Mouse (Mus musculus) kidney, embryonic 16.5 days (tissue): ENCODE data around the gene Akt1s1. TPM values are rescaled to one million over a fixed set of nuclear protein-coding genes. Genes with fewer than 3 reads are reported as not detected.

ENCODE experiments used
- ATAC-seq: fragments of 200-750 bp; cut with Nextera tagmentation; 2 replicates; pipeline ENCODE4 v1.8.0; 2017; ENCODE audit warnings: moderate TSS enrichment; ENCODE audit not compliant: low FRiP score, low TSS enrichment
- H3K27ac ChIP-seq: fragments of 300-500 bp; sonication (generic); 2 replicates; pipeline ENCODE4 v1.5.1; 2014; ENCODE audit warnings: low read length
- H3K27me3 ChIP-seq: fragments of 300-500 bp; sonication (generic); 2 replicates; pipeline ENCODE4 v1.6.1; 2014; ENCODE audit warnings: low read length, control low read depth, mixed read lengths; ENCODE audit not compliant: insufficient read depth
- H3K36me3 ChIP-seq: fragments of 300-500 bp; sonication (generic); 2 replicates; pipeline ENCODE4 v1.6.1; 2014; ENCODE audit warnings: low read length, control low read depth, mixed read lengths; ENCODE audit not compliant: insufficient read depth
- H3K4me1 ChIP-seq: fragments of 300-500 bp; sonication (generic); 2 replicates; pipeline ENCODE4 v1.6.1; 2014; ENCODE audit warnings: low read length, control low read depth, mixed read lengths; ENCODE audit not compliant: insufficient read depth
- H3K4me2 ChIP-seq: fragments of 300-500 bp; sonication (generic); replicated peaks from 2 replicates; pipeline ENCODE4 v1.6.1; 2014; ENCODE audit warnings: low read depth, low read length
- H3K4me3 ChIP-seq: fragments of 300-500 bp; sonication (generic); 2 replicates; pipeline ENCODE4 v1.5.1; 2014; ENCODE audit warnings: mild to moderate bottlenecking, low read length
- H3K9ac ChIP-seq: fragments of 300-500 bp; sonication (generic); replicated peaks from 2 replicates; pipeline ENCODE4 v1.6.1; 2014; ENCODE audit warnings: low read length
- H3K9me3 ChIP-seq: fragments of 300-500 bp; sonication (generic); 2 replicates; pipeline ENCODE4 v1.6.1; 2016; ENCODE audit warnings: low read length, control low read depth
- WGBS: fragments of 180-500 bp; shearing (Covaris S2); extraction: QIAGEN DNeasy Blood & Tissue Kit; methylation state at CpG from one replicate; pipeline ENCODE4 v1.1.7; 2014; 5-methylcytosine and 5-hydroxymethylcytosine counted together
- polyA plus RNA-seq: library from polyadenylated mRNA; unstranded; fragments of >200 nt; fragmentation: Nextera tagmentation; extraction: Ambion mirVana; gene quantifications from 2 replicates; pipeline ENCODE4 v1.2.1, GENCODE M21; 2015

Gene Akt1s1
- polyA plus RNA-seq, 1 experiment from 2014 or later = 126 TPM

DNA sequence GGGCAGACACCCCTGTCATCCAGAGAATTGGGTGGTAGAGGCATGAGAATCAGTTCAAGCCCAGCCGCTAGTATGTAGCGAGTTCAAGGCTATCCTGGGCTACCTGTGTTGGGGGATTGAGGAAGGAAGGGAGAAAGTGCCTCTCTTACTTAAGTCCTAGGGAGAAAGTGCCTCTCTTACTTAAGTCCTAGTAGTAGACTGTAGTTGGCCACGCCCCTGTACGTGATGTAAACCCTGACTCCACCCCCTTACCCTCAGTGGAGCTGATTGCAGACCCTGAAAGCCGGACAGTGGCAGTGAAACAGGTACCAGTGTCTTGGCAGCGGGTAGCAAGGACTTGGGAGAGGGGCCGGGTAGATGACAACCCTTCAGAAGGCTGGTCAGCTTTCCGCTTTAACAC, 9.1 kb downstream of the Akt1s1 start:
- WGBS = 25% methylated on average over 8 of the region's 8 CpGs
- peak overlapping the region; percentile 90 for H3K9ac ChIP-seq
- H3K9me3 ChIP-seq = no peaks in the 10 kb centered on the region

DNA sequence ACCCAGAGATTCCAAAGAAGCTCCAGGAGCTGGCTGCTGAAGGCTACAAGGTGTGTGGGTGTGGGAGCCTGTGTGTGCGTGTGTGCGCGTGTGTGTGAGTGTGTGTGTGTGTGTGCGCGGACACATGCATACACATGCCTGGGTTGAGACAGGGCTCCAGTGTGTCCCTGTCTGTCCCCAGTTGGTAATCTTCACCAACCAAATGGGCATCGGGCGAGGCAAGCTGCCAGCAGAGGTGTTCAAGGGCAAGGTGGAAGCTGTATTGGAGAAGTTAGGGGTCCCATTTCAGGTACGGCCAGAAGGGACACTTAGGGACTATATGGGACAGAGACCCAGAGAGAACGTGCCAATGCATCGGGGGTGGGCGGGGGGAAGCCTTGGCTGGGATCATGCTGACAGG, 11.1 kb downstream of the Akt1s1 start:
- peaks cover 41% of the 10 kb centered on the region for H3K4me1 ChIP-seq

More for the DNA sequence above, 9.1 kb downstream of the Akt1s1 start:
- H3K4me1 ChIP-seq = peaks cover 52% of the 10 kb centered on the region
- H3K27ac ChIP-seq = peak overlapping the region; percentile 95
- peaks cover 20% of the 10 kb centered on the region for H3K36me3 ChIP-seq
- H3K4me3 ChIP-seq = peak overlapping the region; percentile 86
- H3K4me2 ChIP-seq = peak overlapping the region; percentile 93
- no peaks in the 10 kb centered on the region for H3K27me3 ChIP-seq
- ATAC-seq = no peak

DNA sequence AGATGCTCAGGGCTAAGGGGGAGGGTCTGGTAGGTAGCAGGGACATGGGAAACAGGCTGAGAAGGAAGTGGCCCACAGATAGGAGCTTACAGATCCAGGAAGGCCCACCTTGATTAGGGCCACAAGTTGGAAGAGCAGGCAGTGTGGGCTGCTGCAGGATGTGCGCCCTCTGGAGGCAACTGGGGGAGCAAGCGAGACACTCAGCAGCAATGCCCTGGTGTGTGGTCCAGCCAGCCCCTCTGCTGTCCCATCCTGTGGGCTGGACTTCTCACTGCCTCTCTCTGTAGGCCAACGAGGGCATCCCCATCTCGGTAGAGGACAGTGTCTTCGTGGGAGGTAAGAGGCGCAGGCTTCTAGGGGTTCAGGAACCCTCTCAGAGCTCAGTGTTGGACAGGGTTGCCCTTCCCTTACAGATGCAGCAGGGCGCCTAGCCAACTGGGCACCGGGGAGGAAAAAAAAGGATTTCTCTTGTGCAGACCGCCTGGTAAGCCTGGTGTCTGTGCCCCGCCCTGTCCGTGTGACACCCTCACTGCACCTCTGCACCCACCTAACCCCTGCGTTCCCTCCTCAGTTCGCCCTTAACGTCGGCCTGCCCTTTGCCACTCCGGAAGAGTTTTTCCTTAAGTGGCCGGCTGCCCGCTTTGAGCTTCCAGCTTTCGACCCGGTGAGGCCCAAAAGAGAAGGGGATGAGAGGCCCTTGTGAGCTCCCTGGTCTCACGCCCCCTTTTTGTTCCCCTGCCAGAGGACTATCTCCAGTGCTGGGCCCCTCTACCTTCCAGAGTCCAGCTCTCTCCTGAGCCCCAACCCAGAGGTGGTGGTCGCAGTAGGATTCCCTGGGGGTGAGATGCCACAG, 12.0 kb downstream of the Akt1s1 start:
- Histone ChIP-seq H3K9me3 (no peaks in the 10 kb centered on the region), H3K4me1 (peaks cover 41% of the 10 kb centered on the region), H3K4me3 (no peak overlapping the region), H3K36me3 (peaks cover 40% of the 10 kb centered on the region), H3K9ac (0 out of 2 replicates have a peak overlapping the region, but pooled peaks have one; percentile 28), H3K27me3 (no peaks in the 10 kb centered on the region), H3K27ac (peak overlapping the region; percentile 60), H3K4me2 (no peak overlapping the region)
- ATAC-seq = peak; percentile 39
- 56% methylated on average over 22 of the region's 22 CpGs for WGBS

More for the DNA sequence above, 11.1 kb downstream of the Akt1s1 start:
- Histone ChIP-seq H3K9me3 (no peaks in the 10 kb centered on the region), H3K27me3 (no peaks in the 10 kb centered on the region), H3K27ac (no peak overlapping the region), H3K4me3 (no peak overlapping the region), H3K4me2 (no peak overlapping the region), H3K9ac (no peak overlapping the region), H3K36me3 (peaks cover 34% of the 10 kb centered on the region)
- WGBS = 89% methylated on average over 11 of the region's 11 CpGs
- no peak for ATAC-seq

DNA sequence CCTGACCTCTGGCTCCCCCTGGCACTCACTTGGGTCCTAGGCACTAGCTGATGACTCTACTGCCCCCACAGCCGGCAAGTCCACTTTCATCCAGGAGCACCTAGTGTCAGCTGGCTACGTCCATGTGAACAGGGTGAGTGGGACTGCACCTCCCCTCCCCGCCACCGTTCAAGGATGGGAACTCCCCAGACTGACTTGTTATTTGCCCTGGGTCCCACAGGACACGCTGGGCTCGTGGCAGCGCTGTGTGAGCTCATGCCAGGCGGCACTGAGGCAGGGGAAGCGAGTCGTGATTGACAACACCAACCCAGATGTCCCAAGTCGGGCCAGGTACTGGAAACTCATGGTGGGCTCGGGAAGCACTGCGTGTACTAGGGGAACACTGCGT, 12.6 kb downstream of the Akt1s1 start:
- ATAC-seq = no peak
- Histone ChIP-seq H3K27me3 (no peaks in the 10 kb centered on the region), H3K9ac (0 out of 2 replicates have a peak overlapping the region, but pooled peaks have one; percentile 8), H3K36me3 (peaks cover 40% of the 10 kb centered on the region), H3K4me1 (peaks cover 42% of the 10 kb centered on the region), H3K4me2 (no peak overlapping the region), H3K27ac (peak overlapping the region; percentile 60; the same call in 1 of the 2 replicates), H3K4me3 (no peak overlapping the region), H3K9me3 (no peaks in the 10 kb centered on the region)
- WGBS = 76% methylated on average over 14 of the region's 14 CpGs

DNA sequence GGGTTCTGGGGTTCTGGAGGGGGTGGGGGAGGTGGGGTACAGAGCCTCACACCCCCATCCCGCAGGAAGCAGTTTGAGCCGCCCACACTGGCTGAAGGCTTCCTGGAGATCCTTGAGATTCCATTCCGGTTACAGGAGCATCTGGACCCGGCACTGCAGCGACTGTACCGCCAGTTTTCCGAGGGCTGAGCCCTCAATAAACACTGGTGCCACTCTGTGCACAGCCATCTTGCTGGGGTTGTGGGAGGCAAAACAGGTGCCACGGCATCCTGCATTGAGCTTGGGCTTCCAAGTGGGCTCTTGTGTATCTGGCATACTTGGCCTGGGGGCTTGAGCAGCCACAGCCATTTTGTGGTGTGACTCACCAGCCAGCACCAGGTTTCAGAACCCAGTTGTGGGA, 13.6 kb downstream of the Akt1s1 start:
- Histone ChIP-seq H3K27ac (no peak overlapping the region), H3K9ac (no peak overlapping the region), H3K4me3 (no peak overlapping the region), H3K9me3 (no peaks in the 10 kb centered on the region), H3K27me3 (no peaks in the 10 kb centered on the region), H3K4me2 (no peak overlapping the region), H3K36me3 (peaks cover 40% of the 10 kb centered on the region), H3K4me1 (peaks cover 49% of the 10 kb centered on the region)
- no peak for ATAC-seq
- WGBS = 77% methylated on average over 8 of the region's 8 CpGs

DNA sequence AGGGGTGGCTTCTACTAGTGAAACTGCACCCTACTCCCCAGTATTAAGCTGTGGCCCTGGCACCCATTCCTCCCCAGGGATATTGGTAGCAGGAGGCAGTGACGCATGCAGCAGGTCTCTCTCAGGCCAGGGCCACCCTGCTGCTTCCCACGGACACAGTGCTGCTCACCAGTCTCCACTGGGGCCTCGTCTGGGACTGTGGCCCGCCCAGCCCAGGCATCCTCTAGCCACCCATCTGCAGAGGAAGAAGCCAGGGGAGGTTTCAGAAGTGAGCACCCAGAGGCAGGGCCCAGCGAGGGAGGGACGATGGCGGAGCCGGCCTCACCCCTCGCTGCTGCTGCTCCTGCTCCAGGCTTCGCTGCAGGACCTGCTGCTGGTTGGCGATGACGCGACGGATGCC, 14.4 kb downstream of the Akt1s1 start:
- Histone ChIP-seq H3K9ac (no peak overlapping the region), H3K9me3 (no peaks in the 10 kb centered on the region), H3K4me2 (no peak overlapping the region), H3K36me3 (peaks cover 40% of the 10 kb centered on the region), H3K4me3 (no peak overlapping the region), H3K27me3 (no peaks in the 10 kb centered on the region), H3K27ac (no peak overlapping the region), H3K4me1 (peaks cover 49% of the 10 kb centered on the region)
- no peak for ATAC-seq
- WGBS = 87% methylated on average over 14 of the region's 14 CpGs

DNA sequence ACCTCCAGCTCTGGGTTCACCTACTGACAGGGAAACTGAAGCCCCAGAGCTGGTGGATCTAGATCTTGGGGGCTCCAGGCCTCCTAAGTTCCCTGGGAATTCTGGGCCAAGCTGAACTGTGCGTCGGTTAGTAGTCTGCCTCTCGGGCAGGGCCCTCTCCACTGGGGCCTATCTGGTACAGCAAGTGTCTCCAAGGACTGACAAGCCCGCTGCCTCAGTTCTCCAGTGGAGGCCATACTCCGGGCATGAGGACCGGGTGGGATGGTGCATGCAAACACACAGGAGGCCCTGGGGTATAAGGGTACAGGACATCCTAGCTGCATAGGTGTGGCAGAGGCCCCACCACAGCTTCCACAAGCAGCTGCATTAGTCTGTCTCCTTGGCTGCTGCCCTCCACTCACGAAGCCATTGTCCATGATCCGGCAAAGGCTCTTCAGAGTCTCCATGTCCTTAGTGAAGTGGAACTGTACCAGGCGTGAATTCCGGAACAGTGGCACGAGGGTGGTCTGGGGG, 15.2 kb downstream of the Akt1s1 start:
- Histone ChIP-seq H3K4me2 (no peak overlapping the region), H3K27ac (no peak overlapping the region), H3K4me3 (no peak overlapping the region), H3K9ac (no peak overlapping the region), H3K4me1 (peaks cover 47% of the 10 kb centered on the region), H3K9me3 (no peaks in the 10 kb centered on the region), H3K36me3 (peaks cover 40% of the 10 kb centered on the region), H3K27me3 (no peaks in the 10 kb centered on the region)
- no peak for ATAC-seq
- 84% methylated on average over 11 of the region's 11 CpGs for WGBS

DNA sequence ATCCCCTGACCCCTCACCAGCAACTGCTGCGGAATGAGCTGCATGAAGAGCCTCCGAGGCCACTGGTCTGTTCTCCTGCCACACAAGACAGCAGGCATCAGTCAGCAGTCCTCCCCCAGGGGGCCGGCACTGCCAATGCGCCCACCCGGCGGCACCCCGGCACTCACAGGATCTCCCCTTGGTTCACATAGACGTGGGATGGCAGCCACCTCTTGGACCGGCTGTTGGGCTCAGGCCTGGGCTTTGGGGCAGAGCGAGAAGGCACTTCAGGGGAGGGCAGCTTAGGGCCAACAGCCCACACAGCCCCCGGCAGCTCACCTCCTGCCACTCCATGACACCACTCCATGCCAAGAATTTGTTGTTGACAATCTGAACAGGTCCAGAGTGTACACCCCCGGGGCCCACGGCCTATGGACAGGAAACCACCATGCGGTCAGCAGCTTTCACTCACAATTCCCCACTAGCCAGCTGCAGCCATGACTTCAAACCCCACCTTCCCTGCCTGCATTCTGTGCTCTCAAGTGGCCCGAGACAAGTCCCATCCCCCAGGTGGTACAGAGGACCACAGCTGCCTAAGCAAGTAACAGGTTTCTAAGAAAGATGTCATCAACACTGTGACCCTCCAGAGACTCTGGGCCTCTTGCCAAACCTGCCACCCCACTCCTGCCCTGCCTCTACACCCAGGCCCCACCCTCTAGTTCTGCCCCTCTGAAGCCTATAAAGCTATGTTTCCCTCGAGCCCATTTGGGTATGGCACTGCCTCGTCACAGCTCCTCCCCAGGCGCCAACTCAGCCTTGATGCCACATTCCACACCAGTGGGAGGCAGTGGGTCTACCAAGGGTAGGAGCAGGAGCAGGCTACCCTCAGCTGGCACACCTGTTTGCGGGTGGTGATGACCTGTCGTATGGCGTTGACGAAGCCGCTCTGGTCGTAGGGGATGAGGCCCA, 16.1 kb downstream of the Akt1s1 start:
- Histone ChIP-seq H3K36me3 (peaks cover 40% of the 10 kb centered on the region), H3K4me1 (peaks cover 47% of the 10 kb centered on the region), H3K4me3 (no peak overlapping the region)

DNA sequence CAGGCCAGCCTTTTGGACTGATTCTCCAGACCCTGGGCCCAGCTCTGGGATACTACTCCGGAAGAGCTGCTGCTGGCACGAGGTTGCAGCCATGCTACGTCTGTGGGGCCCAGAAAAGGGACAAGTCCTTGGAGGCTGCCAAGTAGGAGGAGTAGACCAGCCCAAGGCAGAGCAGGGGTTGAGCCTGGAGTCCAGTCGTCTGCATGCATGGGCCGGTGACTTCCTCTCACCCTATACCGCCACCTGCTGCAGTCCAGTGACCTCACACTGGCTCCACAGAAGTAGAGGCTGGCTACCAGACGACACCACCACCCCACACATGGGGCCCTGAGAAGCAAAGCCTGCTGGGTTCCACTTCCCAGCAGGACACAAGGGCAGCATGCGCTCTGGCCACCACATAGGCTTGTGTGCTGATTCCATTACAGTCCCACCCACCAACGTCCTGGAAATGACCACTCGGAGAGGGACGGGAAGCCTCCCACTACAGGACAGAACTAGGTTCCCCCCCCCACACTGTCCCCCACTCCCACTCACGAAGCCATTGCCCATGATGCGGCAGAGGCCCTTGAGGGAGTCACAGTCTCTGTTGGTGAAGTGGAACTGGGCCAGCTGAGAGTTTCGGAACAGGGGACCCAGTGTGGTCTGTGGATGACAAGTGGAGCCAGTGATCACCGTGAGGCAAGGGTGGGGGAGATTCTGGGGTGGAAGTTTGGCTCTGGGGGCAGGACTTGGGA, 17.7 kb downstream of the Akt1s1 start:
- H3K4me2 ChIP-seq = peak overlapping the region; percentile 91
- no peaks in the 10 kb centered on the region for H3K9me3 ChIP-seq
- peak overlapping the region; percentile 46 for H3K27ac ChIP-seq
- WGBS = 25% methylated on average over 15 of the region's 15 CpGs
- peak overlapping the region; percentile 100 for H3K9ac ChIP-seq
- no peaks in the 10 kb centered on the region for H3K27me3 ChIP-seq
- peaks cover 47% of the 10 kb centered on the region for H3K4me1 ChIP-seq
- no peak for ATAC-seq
- H3K4me3 ChIP-seq = peak overlapping the region; percentile 71; the same call in 1 of the 2 replicates
- H3K36me3 ChIP-seq = peaks cover 38% of the 10 kb centered on the region

More for the DNA sequence above, 16.1 kb downstream of the Akt1s1 start:
- Histone ChIP-seq H3K27ac (no peak overlapping the region; the same call in 1 of the 2 replicates), H3K27me3 (no peaks in the 10 kb centered on the region), H3K4me2 (no peak overlapping the region), H3K9ac (no peak overlapping the region), H3K9me3 (no peaks in the 10 kb centered on the region)
- ATAC-seq = no peak
- WGBS = 77% methylated on average over 24 of the region's 24 CpGs
